Mouse (Mus musculus) megakaryocyte, embryonic 14.5 days (primary cell): Measurements from ENCODE around the gene Nenf.

Experiments
- FLI1 ChIP-seq: IDR thresholded peaks from 2 replicates; pipeline ENCODE4 v1.6.1; 2012; ENCODE audit warnings: low read length, inconsistent platforms, mixed read lengths
- GATA1 ChIP-seq: IDR thresholded peaks from 3 replicates; pipeline ENCODE4 v1.6.1; 2012; ENCODE audit warnings: mixed read lengths, low read length, inconsistent platforms, borderline replicate concordance

DNA sequence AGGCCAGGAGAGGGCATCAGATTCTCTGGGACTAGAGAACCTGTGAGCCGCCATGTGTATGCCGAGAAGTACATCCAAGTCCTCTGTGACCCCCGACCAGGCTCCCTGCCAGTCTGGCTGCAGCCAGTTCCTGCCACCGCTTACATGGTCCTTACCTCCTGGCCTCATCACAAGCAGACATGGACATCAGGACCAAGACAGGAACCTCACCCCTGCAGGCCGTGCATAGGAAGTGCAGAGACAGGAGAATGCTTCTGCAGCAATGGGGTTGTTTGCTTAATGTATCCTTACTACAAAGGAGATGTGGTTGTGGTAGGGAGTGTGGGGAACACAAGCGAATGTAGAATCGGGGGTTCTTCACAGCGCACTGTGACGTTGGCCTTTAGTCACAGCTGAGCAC, 11.7 kb downstream of the Nenf start:
- TF ChIP-seq GATA1, result no peak
- no peak for TF ChIP-seq FLI1
